Mouse (Mus musculus): Measurements from ENCODE around the gene Tcte3.

DNA sequence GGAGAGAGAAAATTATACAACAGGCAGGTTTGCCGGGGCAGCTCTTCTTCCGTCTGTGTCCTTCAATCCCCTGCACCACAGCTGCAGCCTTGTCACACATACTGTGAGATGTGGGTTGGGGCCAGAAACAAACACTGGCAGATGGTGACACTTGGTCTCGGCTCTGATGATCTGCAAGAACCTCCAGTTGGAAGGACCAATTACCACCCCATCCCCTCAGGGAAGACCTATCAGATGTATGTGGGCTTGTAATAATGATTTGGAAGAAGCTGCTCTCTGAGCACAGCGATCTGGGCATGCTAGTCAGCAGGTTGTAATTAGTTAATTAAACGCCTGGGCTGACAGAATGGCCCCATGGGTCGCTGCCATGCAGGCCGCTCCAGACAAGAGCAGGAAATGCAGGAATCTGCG is 47.3 kb upstream of the Tcte3 start:
- TF ChIP-seq CTCF (IDR thresholded peaks at IDR 0.05; ENCODE audit: low read depth): no peak
- no peak for TF ChIP-seq EP300 (IDR thresholded peaks at IDR 0.05; ENCODE audit: low read depth)
